Mouse (Mus musculus): ENCODE measurements at regions not wholly inside any gene's neighbourhood (a gene's known extent, or its start where the extent isn't known, plus 50 kb on each side); places are given as distances from the start of the nearest gene placed in this dataset.

- no peaks in the 10 kb centered on the region for H3K79me2 ChIP-seq (replicated peaks; ENCODE audit: control insufficient read depth, extremely low read depth, insufficient read depth, poor library complexity, severe bottlenecking)
Observed at GRCm38 (mm10) chr7:88185120-88185796, 92.6 kb upstream of the Ctsc start.

GRCm38 (mm10) chr7:88187555-88187954, 90.3 kb upstream of the Ctsc start:
- in situ Hi-C loops (cut with MboI; ENCODE audit: low pct_ligation_motif_present, low pct_unique_long_range_greater_than_20kb, low sequenced_read_pairs), result no loop called here
- no peaks in the 10 kb centered on the region for H3K79me2 ChIP-seq (replicated peaks; ENCODE audit: control insufficient read depth, extremely low read depth, insufficient read depth, poor library complexity, severe bottlenecking)
- H3K9ac ChIP-seq (ENCODE audit: insufficient read depth, low read depth), result no peak overlapping the region
- H3K36me3 ChIP-seq (replicated peaks in 1 of 2; ENCODE audit: control insufficient read depth in 1 of 2, insufficient read depth in 1 of 2, low read length in 1 of 2), result no peaks in the 10 kb centered on the region
- H3K27ac ChIP-seq (ENCODE audit: insufficient read depth, low read depth), result no peak overlapping the region
- peaks cover 10 to 30% of the 10 kb centered on the region in 2 experiments for H3K4me1 ChIP-seq (ENCODE audit: control insufficient read depth in 1 of 2, insufficient read depth in 2 of 2)
- H3K27me3 ChIP-seq (replicated peaks), result no peaks in the 10 kb centered on the region
- TF ChIP-seq ZMIZ1 (IDR thresholded peaks at IDR 0.05; ENCODE audit: low read depth, low read length), result no peak
- TF ChIP-seq E2F4 (IDR thresholded peaks at IDR 0.05; ENCODE audit: insufficient replicate concordance, low read depth, low read length), result no peak
- no peak for TF ChIP-seq RCOR1 (conservative IDR thresholded peaks at IDR 0.05; ENCODE audit: low read depth, low read length)
- TF ChIP-seq CHD2 (IDR thresholded peaks at IDR 0.05; ENCODE audit: low read length), result no peak
- TF ChIP-seq MAFK (IDR thresholded peaks at IDR 0.05; ENCODE audit: insufficient replicate concordance, low read length), result no peak
- no peak for TF ChIP-seq RAD21 (IDR thresholded peaks at IDR 0.05; ENCODE audit: low read depth, low read length)
- TF ChIP-seq MXI1 (IDR thresholded peaks at IDR 0.05; ENCODE audit: low read depth, low read length), result no peak
- no peak for TF ChIP-seq PAX5 (IDR thresholded peaks at IDR 0.05; ENCODE audit: low read length)
- no peak for TF ChIP-seq ZNF384 (IDR thresholded peaks at IDR 0.05; ENCODE audit: low read depth, low read length)
- no peak overlapping the region for H3K4me3 ChIP-seq (replicated peaks in 1 of 3; ENCODE audit: low read depth in 2 of 3, low read length in 2 of 3, poor library complexity in 1 of 3)
- DNase-seq (ENCODE audit: extremely low read depth), result no peak
- dilution Hi-C loops (cut with MboI; ENCODE audit: extremely low pct_ligation_motif_present, extremely low pct_unique_long_range_greater_than_20kb, low sequenced_read_pairs), result no loop called here
- no peak overlapping the region for H3K4me2 ChIP-seq (ENCODE audit: insufficient read depth, low read depth, poor library complexity, severe bottlenecking)
- H3K9me3 ChIP-seq (replicated peaks; ENCODE audit: low read length), result no peaks in the 10 kb centered on the region

More at GRCm38 (mm10) chr7:88185120-88185796, 92.6 kb upstream of the Ctsc start:
- Histone ChIP-seq H3K4me1 (ENCODE audit: control insufficient read depth in 1 of 2, insufficient read depth in 2 of 2) (peaks cover 10 to 25% of the 10 kb centered on the region in 2 experiments), H3K4me2 (ENCODE audit: insufficient read depth, low read depth, poor library complexity, severe bottlenecking) (peak overlapping the region; percentile 62), H3K36me3 (replicated peaks in 1 of 2; ENCODE audit: control insufficient read depth in 1 of 2, insufficient read depth in 1 of 2, low read length in 1 of 2) (no peaks in the 10 kb centered on the region), H3K9ac (ENCODE audit: insufficient read depth, low read depth) (no peak overlapping the region), H3K9me3 (replicated peaks; ENCODE audit: low read length) (no peaks in the 10 kb centered on the region), H3K27ac (ENCODE audit: insufficient read depth, low read depth) (peak overlapping the region; percentile 49), H3K27me3 (replicated peaks) (no peaks in the 10 kb centered on the region), H3K4me3 (replicated peaks in 1 of 3; ENCODE audit: low read depth in 2 of 3, low read length in 2 of 3, poor library complexity in 1 of 3) (peak overlapping the region in 1 of 3 experiments; percentile 13)
- DNase-seq (ENCODE audit: extremely low read depth), result peak; percentile 90
- dilution Hi-C loops (cut with MboI; ENCODE audit: extremely low pct_ligation_motif_present, extremely low pct_unique_long_range_greater_than_20kb, low sequenced_read_pairs) (no loop called here), in situ Hi-C loops (cut with MboI; ENCODE audit: low pct_ligation_motif_present, low pct_unique_long_range_greater_than_20kb, low sequenced_read_pairs) (no loop called here)
- TF ChIP-seq PAX5 (IDR thresholded peaks at IDR 0.05; ENCODE audit: low read length) (no peak), KAT2A (IDR thresholded peaks at IDR 0.05; ENCODE audit: insufficient replicate concordance, low read length) (no peak), RAD21 (IDR thresholded peaks at IDR 0.05; ENCODE audit: low read depth, low read length) (no peak; the same call in 1 of the 2 replicates), USF1 (IDR thresholded peaks at IDR 0.05; ENCODE audit: low read depth, low read length) (no peak), NRF1 (IDR thresholded peaks at IDR 0.05; ENCODE audit: low read depth, low read length) (no peak), MXI1 (IDR thresholded peaks at IDR 0.05; ENCODE audit: low read depth, low read length) (no peak), TBP (conservative IDR thresholded peaks at IDR 0.05; ENCODE audit: low read depth, low read length) (peak; percentile 57; the same call in 1 of the 2 replicates), RCOR1 (conservative IDR thresholded peaks at IDR 0.05; ENCODE audit: low read depth, low read length) (no peak), BHLHE40 (IDR thresholded peaks at IDR 0.05; ENCODE audit: low read depth, low read length) (peak; percentile 86), EP300 (IDR thresholded peaks at IDR 0.05; ENCODE audit: low read length) (peak; percentile 76), TCF12 (IDR thresholded peaks at IDR 0.05; ENCODE audit: low read depth, low read length) (peak; percentile 38; the same call in 1 of the 2 replicates), CHD2 (IDR thresholded peaks at IDR 0.05; ENCODE audit: low read length) (peak; percentile 60; the same call in 1 of the 2 replicates), IRF4 (IDR thresholded peaks at IDR 0.05; ENCODE audit: low read depth, low read length) (peak; percentile 80), SIN3A (IDR thresholded peaks at IDR 0.05; ENCODE audit: low read length) (no peak; the same call in none of the 2 replicates), ETS1 (conservative IDR thresholded peaks at IDR 0.05; ENCODE audit: low read depth, low read length) (peak; percentile 70), MAFK (IDR thresholded peaks at IDR 0.05; ENCODE audit: insufficient replicate concordance, low read length) (0 out of 2 replicates have a peak, but pooled peaks have one; percentile 51), SMC3 (IDR thresholded peaks at IDR 0.05; ENCODE audit: low read depth, low read length) (no peak), ZKSCAN1 (IDR thresholded peaks at IDR 0.05; ENCODE audit: borderline replicate concordance, low read depth, low read length) (no peak), MEF2A (IDR thresholded peaks at IDR 0.05; ENCODE audit: borderline replicate concordance, low read depth, low read length) (peak; percentile 49; the same call in 1 of the 2 replicates), ZC3H11A (IDR thresholded peaks at IDR 0.05; ENCODE audit: low read depth, low read length) (no peak), MAZ (IDR thresholded peaks at IDR 0.05; ENCODE audit: low read depth, low read length) (no peak), E2F4 (IDR thresholded peaks at IDR 0.05; ENCODE audit: insufficient replicate concordance, low read depth, low read length) (no peak), MAX (IDR thresholded peaks at IDR 0.05; ENCODE audit: low read length) (peak; percentile 46; the same call in 1 of the 2 replicates), GABPA (IDR thresholded peaks at IDR 0.05; ENCODE audit: insufficient replicate concordance, low read depth, low read length) (no peak), HCFC1 (IDR thresholded peaks at IDR 0.05; ENCODE audit: low read depth, low read length) (no peak), USF2 (conservative IDR thresholded peaks at IDR 0.05; ENCODE audit: low read depth, low read length) (no peak), CHD1 (IDR thresholded peaks at IDR 0.05; ENCODE audit: low read depth, low read length) (no peak), MYC (IDR thresholded peaks at IDR 0.05; ENCODE audit: low read depth, low read length) (no peak), ZNF384 (IDR thresholded peaks at IDR 0.05; ENCODE audit: low read depth, low read length) (peak; percentile 95), CTCF (conservative IDR thresholded peaks at IDR 0.05 in 1 of 2, IDR thresholded peaks at IDR 0.05 in 1 of 2; ENCODE audit: low read depth in 2 of 2, low read length in 2 of 2) (no peak), POLR2A (IDR thresholded peaks at IDR 0.05; ENCODE audit: low read depth, low read length) (0 out of 2 replicates have a peak, but pooled peaks have one; percentile 22), JUND (conservative IDR thresholded peaks at IDR 0.05; ENCODE audit: low read depth, low read length) (peak; percentile 47), ELF1 (IDR thresholded peaks at IDR 0.05; ENCODE audit: low read depth, low read length) (no peak)
